Mouse (Mus musculus) Muller cell, postnatal 12 days (primary cell): ENCODE data around the gene Ermp1.

Experiments used
- DNase-seq: peaks from one replicate; pipeline ENCODE4 v3.0.0-alpha.2; 2015; ENCODE audit errors: inconsistent ontology term

Gene Ermp1

GRCm38 (mm10) chr19:29647651-29648549, at the start of gene Ermp1:
TSS of gene Ermp1 (minus strand) at chr19:29648415.
- peak; percentile 92 for DNase-seq

- no peak for DNase-seq
Measured at GRCm38 (mm10) chr19:29697245-29697874, 49.1 kb upstream of the Ermp1 start, which contains the start of gene Mlana. TSS of gene Mlana (plus strand) at chr19:29697824.

GRCm38 (mm10) chr19:29696840-29697239, 48.6 kb upstream of the Ermp1 start:
- no peak for DNase-seq

- no peak for DNase-seq
Measured at GRCm38 (mm10) chr19:29696309-29696708, 48.1 kb upstream of the Ermp1 start.

GRCm38 (mm10) chr19:29695071-29695470, 46.9 kb upstream of the Ermp1 start:
- DNase-seq, result no peak

GRCm38 (mm10) chr19:29683844-29684540, 35.8 kb upstream of the Ermp1 start:
- peak; percentile 40 for DNase-seq

- DNase-seq, result no peak
Measured at GRCm38 (mm10) chr19:29680182-29681152, 32.3 kb upstream of the Ermp1 start.

GRCm38 (mm10) chr19:29678181-29678778, 30.1 kb upstream of the Ermp1 start:
- no peak for DNase-seq

- no peak for DNase-seq
Measured at GRCm38 (mm10) chr19:29676479-29677193, 28.4 kb upstream of the Ermp1 start.

GRCm38 (mm10) chr19:29675562-29676078, 27.4 kb upstream of the Ermp1 start:
- DNase-seq, result no peak

GRCm38 (mm10) chr19:29674946-29675345, 26.7 kb upstream of the Ermp1 start:
- no peak for DNase-seq

- DNase-seq, result no peak
Measured at GRCm38 (mm10) chr19:29672660-29673059, 24.4 kb upstream of the Ermp1 start.

- no peak for DNase-seq
Measured at GRCm38 (mm10) chr19:29671160-29671559, 22.9 kb upstream of the Ermp1 start.

- no peak for DNase-seq
Measured at GRCm38 (mm10) chr19:29670247-29670646, 22.0 kb upstream of the Ermp1 start.

- DNase-seq, result no peak
Measured at GRCm38 (mm10) chr19:29668135-29668534, 19.9 kb upstream of the Ermp1 start.

- no peak for DNase-seq
Measured at GRCm38 (mm10) chr19:29666965-29667594, 18.9 kb upstream of the Ermp1 start.

- DNase-seq, result no peak
Measured at GRCm38 (mm10) chr19:29666164-29666563, 17.9 kb upstream of the Ermp1 start.

- DNase-seq, result no peak
Measured at GRCm38 (mm10) chr19:29664934-29665333, 16.7 kb upstream of the Ermp1 start.

GRCm38 (mm10) chr19:29663780-29664179, 15.6 kb upstream of the Ermp1 start:
- DNase-seq, result no peak
